Mouse (Mus musculus): Measurements from ENCODE around the gene Samd10. TPM values are rescaled to one million over a fixed set of nuclear protein-coding genes. Genes with fewer than 3 reads are reported as not detected.

Samd10 gene
- 10 to 100 TPM; 15.5 to 17.5 TPM for total RNA-seq (2023)

GRCm38 (mm10) chr2:181598454-181599351, at the start of gene Samd10:
TSS of gene Samd10 (minus strand) at chr2:181599212.

GRCm38 (mm10) chr2:181592231-181593041, 6.6 kb downstream of the Samd10 start, which contains the start of gene Zfp512b:
TSS of gene Zfp512b (minus strand) at chr2:181592803.

GRCm38 (mm10) chr2:181591528-181592085, 7.4 kb downstream of the Samd10 start, which contains the start of gene Prpf6:
TSS of gene Prpf6 (plus strand) at chr2:181591868.

DNA sequence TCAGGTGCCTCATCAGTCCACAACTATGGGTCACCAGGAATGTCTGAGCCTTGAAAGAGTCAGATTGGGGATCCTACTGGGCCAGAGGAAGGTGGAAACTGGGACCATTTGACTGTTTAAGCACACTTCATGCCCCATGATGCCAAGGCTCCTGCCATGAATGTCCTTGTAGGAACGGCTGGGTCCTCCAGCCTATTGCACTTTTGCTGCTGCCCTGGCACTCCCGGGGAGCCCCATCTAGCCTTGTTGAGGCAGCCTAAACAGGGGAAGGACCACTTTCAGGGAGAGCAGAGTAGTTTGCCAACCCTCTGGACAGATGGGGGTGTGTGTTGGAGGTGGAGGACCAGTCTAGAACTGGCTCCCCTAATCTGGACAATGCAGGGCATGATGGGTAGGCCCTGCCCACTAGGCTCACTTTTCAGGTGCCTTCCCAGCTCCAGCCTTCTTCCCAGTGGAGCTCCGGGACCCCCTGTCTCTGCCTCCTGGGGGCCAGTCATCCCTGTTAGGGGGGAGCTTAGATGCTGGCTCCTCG, 14.5 kb downstream of the Samd10 start, which contains the start of gene Uckl1:
Uckl1 (minus strand) TSS at position 482 of the 532 bp plus-strand sequence.

Other genes starting within 250 kb of the Samd10 start
- 100 to 1,000 TPM; 126 to 143 TPM for gene Zgpat, start 234.3 kb downstream of the Samd10 start, total RNA-seq (2023)
- 100 to 1,000 TPM in 1 of 2 experiments, 10 to 100 TPM in 1; 95.6 to 110 TPM for gene Arfrp1, start 233.8 kb downstream of the Samd10 start, total RNA-seq (2023)
- 100 to 1,000 TPM; 260 to 278 TPM for gene Lime1, start 219.1 kb downstream of the Samd10 start, total RNA-seq (2023)
- gene Zbtb46, start 139.8 kb downstream of the Samd10 start, total RNA-seq (2023): under 1 TPM; 0.27 to 0.67 TPM
- not detected for gene Abhd16b, start 106.0 kb downstream of the Samd10 start, total RNA-seq (2023)
- gene Tpd52l2, start 102.1 kb downstream of the Samd10 start, total RNA-seq (2023): 10 to 100 TPM; 81.9 to 88.8 TPM
- 100 to 1,000 TPM; 131 to 137 TPM for gene Dnajc5, start 78.7 kb downstream of the Samd10 start, total RNA-seq (2023)
- gene Uckl1, start 14.3 kb downstream of the Samd10 start, total RNA-seq (2023): 100 to 1,000 TPM; 156 to 204 TPM
- gene Prpf6, start 7.3 kb downstream of the Samd10 start, total RNA-seq (2023): 10 to 100 TPM; 60.2 to 63.9 TPM
- 10 to 100 TPM; 67.3 to 81.5 TPM for gene Zfp512b, start 6.4 kb downstream of the Samd10 start, total RNA-seq (2023)
- gene Gm29797, start 57.8 kb upstream of the Samd10 start, total RNA-seq (2023): under 1 TPM in 1 of 2 experiments, not detected in 1; 0.79 TPM
- not detected for gene Sox18, start 72.4 kb upstream of the Samd10 start, total RNA-seq (2023)
- gene Tcea2, start 81.1 kb upstream of the Samd10 start, total RNA-seq (2023): 10 to 100 TPM; 17.0 to 19.9 TPM
- gene Rgs19, start 94.8 kb upstream of the Samd10 start, total RNA-seq (2023): 100 to 1,000 TPM; 124 to 128 TPM
- not detected for gene Lkaaear1, start 99.2 kb upstream of the Samd10 start, total RNA-seq (2023)
- gene Oprl1, start 115.8 kb upstream of the Samd10 start, total RNA-seq (2023): under 1 TPM; 0.23 to 0.39 TPM
- not detected for gene Myt1, start 164.1 kb upstream of the Samd10 start, total RNA-seq (2023)
- gene Pcmtd2, start 238.6 kb upstream of the Samd10 start, total RNA-seq (2023): 10 to 100 TPM; 53.6 to 71.7 TPM

Data from T-cell, adult 66 days (primary cell).